13 mouse cellular contexts compared by ENCODE assay signal in the genomic region with DNA sequence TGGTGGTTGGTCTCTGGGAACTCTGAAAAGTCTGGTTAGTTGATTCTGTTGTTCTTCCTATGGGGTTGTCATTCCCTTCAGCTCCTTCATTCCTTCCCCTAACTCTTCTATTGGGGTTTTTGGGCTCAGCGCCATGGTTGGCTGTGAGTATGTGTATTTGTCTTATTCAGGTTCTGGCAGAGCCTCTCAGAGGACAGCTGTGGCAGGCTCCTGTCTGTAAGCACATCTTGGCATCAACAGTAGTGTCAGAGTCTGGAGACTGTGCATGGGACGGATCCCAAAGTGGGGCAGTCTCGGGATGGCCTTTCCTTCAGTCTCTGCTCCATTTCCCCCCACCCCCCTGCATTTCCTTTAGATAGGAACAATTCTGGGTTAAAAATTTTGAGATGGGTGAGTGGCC.
DNase-seq lines count a peak whose midpoint lies in the region; ATAC-seq and TF ChIP-seq lines count a peak whose summit lies in the region.
"Had no signal": no experiment of that assay in that cellular context is flagged by ENCODE, and none has a peak within 500 bp of the region (broad histone marks: within the 10 kb centered on the region; RNA-seq: fewer than 3 reads in every experiment).

No protein-coding gene starts in this region.

- H3K36me3 ChIP-seq in heart, embryonic 10.5 days, result no peaks in the 10 kb centered on the region
- H3K36me3 ChIP-seq in midbrain, postnatal 0 days (ENCODE audit: insufficient read depth, low read length), result no peaks in the 10 kb centered on the region
- no peaks in the 10 kb centered on the region for H3K36me3 ChIP-seq in midbrain, embryonic 10.5 days
- H3K36me3 ChIP-seq: embryonic facial prominence, embryonic 13.5 days; kidney, embryonic 15.5 days had no signal

- no peaks in the 10 kb centered on the region for H3K9me3 ChIP-seq in heart, embryonic 10.5 days
- no peaks in the 10 kb centered on the region for H3K9me3 ChIP-seq in midbrain, postnatal 0 days (ENCODE audit: low read length)
- H3K9me3 ChIP-seq in midbrain, embryonic 10.5 days (replicated peaks), result no peaks in the 10 kb centered on the region
- H3K9me3 ChIP-seq: embryonic facial prominence, embryonic 13.5 days; kidney, embryonic 15.5 days had no signal

- WGBS in heart, embryonic 10.5 days, result 79% methylated on average over 3 of the region's 3 CpGs
- WGBS in midbrain, postnatal 0 days, result 84% methylated on average over 3 of the region's 3 CpGs
- 83% methylated on average over 3 of the region's 3 CpGs for WGBS in midbrain, embryonic 10.5 days

- TF ChIP-seq CTCF in midbrain, postnatal 0 days (IDR thresholded peaks at IDR 0.05), result no peak

- H3K4me2 ChIP-seq in midbrain, postnatal 0 days (ENCODE audit: low read depth, low read length, poor library complexity, severe bottlenecking), result no peak overlapping the region
- H3K4me2 ChIP-seq: embryonic facial prominence, embryonic 13.5 days; kidney, embryonic 15.5 days; liver, embryonic 11.5 days had no signal

- no peaks in the 10 kb centered on the region for H3K27me3 ChIP-seq in heart, embryonic 10.5 days (ENCODE audit: insufficient read depth, poor library complexity, severe bottlenecking)
- no peaks in the 10 kb centered on the region for H3K27me3 ChIP-seq in midbrain, postnatal 0 days (ENCODE audit: insufficient read depth, low read length)
- no peaks in the 10 kb centered on the region for H3K27me3 ChIP-seq in midbrain, embryonic 10.5 days (ENCODE audit: low read depth, poor library complexity, severe bottlenecking)
- H3K27me3 ChIP-seq: embryonic facial prominence, embryonic 13.5 days; kidney, embryonic 15.5 days had no signal

- 0 out of 2 replicates have a peak, but pooled peaks have one; percentile 38 for ATAC-seq in midbrain, postnatal 0 days (ENCODE audit: low FRiP score)
- ATAC-seq: CD4-positive, CD25-positive, alpha-beta regulatory T cell, adult 4 months had no signal

- intact Hi-C loops in heart, postnatal 25 days (cut with DNase I), result no loop called here
- intact Hi-C loops in left cerebral cortex, postnatal 36 days (cut with DNase I), result no loop called here

- no peak overlapping the region for H3K4me3 ChIP-seq in heart, embryonic 10.5 days
- no peak overlapping the region for H3K4me3 ChIP-seq in midbrain, postnatal 0 days (ENCODE audit: low read depth, low read length)
- no peak overlapping the region for H3K4me3 ChIP-seq in midbrain, embryonic 10.5 days
- H3K4me3 ChIP-seq: embryonic facial prominence, embryonic 13.5 days; kidney, embryonic 15.5 days had no signal

- DNase-seq in heart, adult 18-20 months, result peak; percentile 7 to 11
- no peak for DNase-seq in heart, embryonic 10.5 days (ENCODE audit: low spot score)
- DNase-seq in midbrain, postnatal 0 days (ENCODE audit: low spot score), result peak; percentile 29
- no peak for DNase-seq in midbrain, embryonic 10.5 days (ENCODE audit: low spot score)
- peak; percentile 1 for DNase-seq in heart, postnatal 25 days (ENCODE audit: low spot score)
- DNase-seq in skeletal muscle tissue, adult 2 months (ENCODE audit: low read depth, low spot score), result peak; percentile 26
- no peak for DNase-seq in left cerebral cortex, postnatal 36 days (ENCODE audit: low spot score in 2 of 2)
- DNase-seq: adrenal gland, postnatal 25 days; thymus, adult 18-20 months had no signal

- no peaks in the 10 kb centered on the region for H3K4me1 ChIP-seq in heart, embryonic 10.5 days
- no peaks in the 10 kb centered on the region for H3K4me1 ChIP-seq in midbrain, postnatal 0 days (ENCODE audit: insufficient read depth, low read length)
- H3K4me1 ChIP-seq in midbrain, embryonic 10.5 days, result peaks cover 4% of the 10 kb centered on the region; the same call in 1 of the 2 replicates
- H3K4me1 ChIP-seq: embryonic facial prominence, embryonic 13.5 days; kidney, embryonic 15.5 days had no signal

- H3K9ac ChIP-seq in midbrain, postnatal 0 days (replicated peaks; ENCODE audit: low read length, poor library complexity, severe bottlenecking), result no peak overlapping the region
- H3K9ac ChIP-seq: embryonic facial prominence, embryonic 13.5 days; kidney, embryonic 15.5 days had no signal

- no peak overlapping the region for H3K27ac ChIP-seq in heart, embryonic 10.5 days
- no peak overlapping the region for H3K27ac ChIP-seq in midbrain, postnatal 0 days (ENCODE audit: low read depth, low read length)
- no peak overlapping the region for H3K27ac ChIP-seq in midbrain, embryonic 10.5 days (replicated peaks)
- H3K27ac ChIP-seq: embryonic facial prominence, embryonic 13.5 days; kidney, embryonic 15.5 days had no signal

Comparison
In these comparisons a context has a peak if more than half of its experiments do, and no peak if none do; other contexts are left out.
1. DNase-seq: peak in heart, adult 18-20 months (2 of 2), midbrain, postnatal 0 days (single experiment), heart, postnatal 25 days (single experiment) and skeletal muscle tissue, adult 2 months (single experiment); none in heart, embryonic 10.5 days (single experiment), midbrain, embryonic 10.5 days (single experiment) and left cerebral cortex, postnatal 36 days (0 of 2).